Mouse (Mus musculus): ENCODE results near the gene Slc38a6.

DNA sequence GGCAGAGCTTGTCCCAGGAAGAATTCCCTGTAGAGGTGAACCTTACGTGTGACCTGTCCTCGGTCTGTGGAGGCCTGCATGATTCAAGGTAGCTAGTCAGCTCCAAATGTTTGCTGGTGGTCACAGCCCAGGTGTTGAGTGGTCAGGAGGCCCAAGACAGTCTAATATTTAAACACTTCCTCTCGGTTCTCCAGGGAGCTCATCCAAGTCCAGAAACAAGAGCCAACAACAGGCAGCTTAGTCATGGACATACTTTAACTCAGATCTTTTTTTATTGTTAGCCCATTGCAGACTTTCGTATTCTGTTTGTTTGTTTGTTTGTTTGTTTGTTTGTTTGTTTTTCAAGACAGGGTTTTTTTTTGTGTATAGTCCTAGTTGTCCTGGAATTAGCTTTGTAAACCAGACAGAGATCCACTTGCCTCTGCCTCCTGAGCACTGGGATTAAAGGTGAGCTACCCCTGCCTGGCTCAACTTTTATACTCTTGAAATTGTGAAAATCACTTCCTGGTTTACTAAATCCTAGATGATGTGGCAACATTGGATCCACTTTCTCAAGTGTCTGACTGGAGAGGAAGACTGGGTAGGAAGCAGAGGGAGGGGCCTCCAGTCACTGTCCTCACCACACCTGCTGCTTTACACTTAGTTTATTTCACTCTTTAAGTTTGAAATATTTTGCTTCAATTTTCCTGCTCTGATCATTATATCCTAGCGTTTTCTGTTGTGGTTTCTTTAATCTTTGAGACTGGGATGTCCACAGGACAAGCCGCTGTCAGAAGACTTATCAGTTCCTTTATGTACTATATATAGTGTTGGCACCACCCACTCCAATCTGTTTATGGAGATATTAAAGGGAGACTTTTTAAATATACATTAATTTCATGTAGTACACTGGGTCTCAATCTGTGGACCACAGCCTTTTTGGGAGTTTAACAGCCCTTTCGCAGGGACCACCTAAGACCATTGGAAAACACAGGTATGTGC, 31.4 kb downstream of the Slc38a6 start:
- TF ChIP-seq CTCF (IDR thresholded peaks at IDR 0.05; ENCODE audit: low read depth) (no peak), EP300 (IDR thresholded peaks at IDR 0.05; ENCODE audit: low read depth) (no peak)

Data from liver, postnatal 0 days (tissue).